Mouse (Mus musculus): ENCODE measurements around the gene Adk.

Gene Adk

DNA sequence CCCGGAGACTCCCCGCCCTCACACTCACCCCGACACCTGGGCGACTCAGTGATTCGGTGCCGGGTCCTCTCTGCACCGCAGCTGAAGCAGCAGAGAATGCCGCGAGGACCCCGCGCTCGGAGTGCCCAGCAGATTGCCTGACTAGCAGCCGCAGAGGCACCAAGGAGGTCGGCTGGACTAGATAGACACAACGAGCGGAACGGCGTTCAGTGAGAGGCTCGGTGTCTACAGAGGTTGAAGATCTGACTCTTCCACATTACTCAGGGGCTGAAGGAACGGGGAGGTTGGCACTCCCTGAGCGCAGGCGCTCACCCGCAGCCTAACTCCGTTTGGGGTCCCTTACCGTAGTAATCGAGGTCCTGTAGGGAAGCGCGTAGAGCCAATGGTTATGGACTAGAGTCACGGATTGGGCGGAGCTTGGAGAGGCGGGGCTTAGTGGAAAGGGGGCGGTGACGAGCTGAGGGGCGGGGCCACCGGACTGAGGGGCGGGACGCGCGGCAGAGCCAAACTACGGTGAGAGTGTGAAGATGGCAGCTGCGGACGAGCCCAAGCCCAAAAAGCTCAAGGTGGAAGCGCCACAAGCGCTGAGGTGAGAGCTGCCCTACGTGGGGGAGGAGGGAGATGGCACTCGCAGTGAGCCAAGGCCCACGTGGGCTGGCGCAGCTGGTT lies at the start of gene Adk, which contains the start of gene Ap3m1:
Adk (plus strand) TSS at position 463 of the 669 bp plus-strand sequence.
Ap3m1 (minus strand) TSS at position 397 of the 669 bp plus-strand sequence.
- ATAC-seq (ENCODE audit: insufficient number of reproducible peaks, low FRiP score, low TSS enrichment): peak; percentile 92

- ATAC-seq (ENCODE audit: insufficient number of reproducible peaks, low FRiP score, low TSS enrichment): no peak
These were observed 38.5 kb upstream of the Adk start for GRCm38 (mm10) chr14:21013800-21014334.

DNA sequence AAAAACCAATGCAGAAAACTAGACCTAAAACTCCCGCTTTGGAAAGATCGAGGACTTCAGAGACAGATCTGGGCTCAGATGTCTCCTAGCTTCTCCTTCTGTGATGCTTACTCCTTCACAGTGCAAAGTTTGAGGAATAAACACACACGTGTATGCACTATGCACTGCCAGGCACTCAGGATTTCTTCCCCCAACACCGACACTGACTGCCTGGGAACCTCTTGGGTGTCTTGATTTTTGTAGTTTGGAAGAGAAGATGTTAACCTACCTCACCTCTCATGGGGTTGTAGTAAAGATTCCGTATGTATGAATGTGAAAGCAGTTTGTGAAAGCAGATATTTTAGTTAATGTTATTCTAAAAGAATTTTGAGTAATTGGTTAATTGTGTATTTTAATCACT lies 34.5 kb upstream of the Adk start:
- ATAC-seq (ENCODE audit: insufficient number of reproducible peaks, low FRiP score, low TSS enrichment): no peak

DNA sequence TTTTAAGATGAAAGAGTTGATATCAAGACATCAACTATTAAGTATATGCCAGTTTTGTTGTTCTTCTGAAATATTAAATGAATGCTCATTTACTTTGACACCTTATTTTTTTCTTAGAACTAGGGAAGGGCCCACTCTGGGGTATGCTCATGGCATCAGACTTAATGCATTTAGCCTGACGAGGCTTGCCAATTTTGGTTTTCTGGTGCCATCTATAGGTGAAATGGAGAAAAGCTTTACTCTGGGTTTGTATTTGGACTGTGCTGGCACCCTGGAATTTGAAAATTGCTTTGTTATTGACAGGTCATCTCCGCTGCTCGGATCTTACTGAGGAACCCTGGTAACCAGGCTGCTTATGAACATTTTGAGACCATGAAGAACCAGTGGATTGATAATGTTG lies 33.4 kb upstream of the Adk start:
- 0 out of 2 replicates have a peak, but pooled peaks have one; percentile 56 for ATAC-seq (ENCODE audit: insufficient number of reproducible peaks, low FRiP score, low TSS enrichment)

DNA sequence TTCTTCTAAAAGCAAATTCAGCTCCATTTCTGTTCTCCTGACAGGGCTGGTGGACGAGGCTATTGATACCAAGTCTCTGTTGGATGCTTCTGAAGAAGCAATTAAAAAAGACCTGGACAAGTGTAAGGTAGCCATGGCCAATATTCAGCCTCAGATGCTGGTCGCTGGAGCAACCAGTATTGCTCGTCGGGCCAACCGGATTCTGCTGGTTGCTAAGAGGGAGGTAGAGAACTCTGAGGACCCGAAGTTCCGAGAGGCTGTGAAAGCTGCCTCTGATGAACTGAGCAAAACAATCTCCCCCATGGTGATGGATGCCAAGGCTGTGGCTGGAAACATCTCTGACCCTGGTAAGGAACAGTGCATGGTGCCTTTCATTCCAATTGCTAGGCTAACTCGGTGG lies 31.9 kb upstream of the Adk start:
- ATAC-seq (ENCODE audit: insufficient number of reproducible peaks, low FRiP score, low TSS enrichment): no peak

- no peak for ATAC-seq (ENCODE audit: insufficient number of reproducible peaks, low FRiP score, low TSS enrichment)
These were observed 24.8 kb upstream of the Adk start for GRCm38 (mm10) chr14:21027542-21027941.

GRCm38 (mm10) chr14:21029025-21029659 lies 23.2 kb upstream of the Adk start:
- ATAC-seq (ENCODE audit: insufficient number of reproducible peaks, low FRiP score, low TSS enrichment): no peak

GRCm38 (mm10) chr14:21031783-21032511 lies 20.4 kb upstream of the Adk start:
- ATAC-seq (ENCODE audit: insufficient number of reproducible peaks, low FRiP score, low TSS enrichment): no peak

- no peak for ATAC-seq (ENCODE audit: insufficient number of reproducible peaks, low FRiP score, low TSS enrichment)
These were observed 18.1 kb upstream of the Adk start for GRCm38 (mm10) chr14:21034271-21034670.

GRCm38 (mm10) chr14:21034791-21035190 lies 17.6 kb upstream of the Adk start:
- no peak for ATAC-seq (ENCODE audit: insufficient number of reproducible peaks, low FRiP score, low TSS enrichment)

- no peak for ATAC-seq (ENCODE audit: insufficient number of reproducible peaks, low FRiP score, low TSS enrichment)
These were observed 13.3 kb upstream of the Adk start for GRCm38 (mm10) chr14:21039077-21039476.

DNA sequence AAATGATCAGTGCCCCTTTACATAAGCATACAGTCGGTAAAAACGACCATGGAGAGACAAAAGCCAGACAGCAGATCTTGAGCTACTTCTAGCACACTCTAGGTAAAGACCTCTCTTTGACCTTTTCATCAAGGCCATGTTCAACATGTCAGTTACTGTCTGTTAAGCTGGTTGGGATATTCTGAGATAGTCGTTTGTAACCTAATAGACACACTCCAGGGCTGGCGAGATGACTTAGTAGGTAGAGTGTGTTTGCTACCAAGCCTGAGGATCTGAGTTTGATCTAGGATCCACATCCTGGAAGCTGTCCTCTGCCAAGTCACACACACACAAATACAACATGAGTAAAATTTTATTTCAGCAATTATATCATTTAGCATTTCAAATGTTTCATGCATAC lies 12.8 kb upstream of the Adk start:
- ATAC-seq (ENCODE audit: insufficient number of reproducible peaks, low FRiP score, low TSS enrichment): no peak

- no peak for ATAC-seq (ENCODE audit: insufficient number of reproducible peaks, low FRiP score, low TSS enrichment)
These were observed 4.5 kb upstream of the Adk start for GRCm38 (mm10) chr14:21047840-21048239.

- ATAC-seq (ENCODE audit: insufficient number of reproducible peaks, low FRiP score, low TSS enrichment): no peak
These were observed 3.5 kb upstream of the Adk start for GRCm38 (mm10) chr14:21048879-21049278.

DNA sequence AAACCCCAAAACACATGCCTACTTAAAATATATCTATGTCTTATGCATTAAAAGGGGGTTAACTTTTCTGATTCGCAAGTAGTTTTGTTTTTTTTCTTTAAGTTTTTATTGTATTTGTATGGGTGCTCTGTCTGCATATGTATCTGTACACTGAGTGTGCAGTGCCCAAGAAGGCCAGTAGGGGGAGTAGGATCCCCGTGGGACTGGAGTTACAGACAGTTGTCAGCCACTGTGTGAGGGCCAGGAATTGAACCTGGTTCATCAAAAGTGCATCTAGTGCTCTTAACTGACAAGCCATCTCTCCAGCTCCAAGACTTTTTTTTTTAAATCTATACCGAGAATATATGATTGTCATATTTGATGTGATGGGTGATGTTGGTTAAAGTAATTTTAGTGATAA lies 1.6 kb upstream of the Adk start:
- no peak for ATAC-seq (ENCODE audit: insufficient number of reproducible peaks, low FRiP score, low TSS enrichment)

GRCm38 (mm10) chr14:21051380-21052111 lies 828 bp upstream of the Adk start:
- ATAC-seq (ENCODE audit: insufficient number of reproducible peaks, low FRiP score, low TSS enrichment): no peak; the same call in 1 of the 2 replicates

GRCm38 (mm10) chr14:21052781-21053130 lies 382 bp downstream of the Adk start:
- ATAC-seq (ENCODE audit: insufficient number of reproducible peaks, low FRiP score, low TSS enrichment): peak; percentile 76; the same call in 1 of the 2 replicates

GRCm38 (mm10) chr14:21053151-21053550 lies 777 bp downstream of the Adk start:
- no peak for ATAC-seq (ENCODE audit: insufficient number of reproducible peaks, low FRiP score, low TSS enrichment)

DNA sequence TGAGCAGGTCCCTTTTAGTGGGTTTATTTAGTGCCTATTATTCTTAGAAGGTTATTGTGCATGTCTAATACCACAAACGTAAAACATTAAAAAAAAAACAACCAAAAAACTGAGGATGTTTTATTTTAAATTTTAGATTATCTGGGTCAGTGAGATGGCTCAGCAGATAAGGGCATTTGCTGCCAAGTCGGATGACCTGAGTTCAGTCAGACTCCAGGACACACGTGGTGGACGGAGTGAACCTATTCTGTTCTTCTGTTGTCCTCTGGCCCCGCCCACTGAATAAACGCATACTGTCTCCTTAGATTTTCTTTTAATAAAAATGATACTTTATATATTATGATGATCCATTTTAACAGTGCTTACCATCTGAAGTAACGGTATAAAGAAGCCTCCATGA lies 1.2 kb downstream of the Adk start:
- ATAC-seq (ENCODE audit: insufficient number of reproducible peaks, low FRiP score, low TSS enrichment): no peak

DNA sequence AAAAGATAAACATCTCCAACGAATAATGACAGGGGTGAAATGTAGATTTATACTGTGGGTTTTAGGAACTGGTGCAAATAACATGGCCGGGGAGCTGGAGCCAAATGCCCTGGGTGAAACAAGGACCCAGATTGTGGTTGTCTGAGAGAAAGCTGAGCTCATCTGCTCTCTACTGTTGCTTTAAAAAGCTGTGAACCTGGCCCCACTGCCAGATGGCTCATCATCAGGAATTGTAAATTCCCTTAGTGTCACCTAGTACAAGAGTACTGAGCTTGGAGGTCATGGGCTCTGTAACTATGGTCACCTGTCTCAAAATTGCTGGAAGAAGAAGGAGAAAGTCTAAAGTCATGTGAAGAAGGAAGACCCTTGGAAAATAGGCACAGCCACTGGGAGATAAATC lies 6.6 kb downstream of the Adk start:
- no peak for ATAC-seq (ENCODE audit: insufficient number of reproducible peaks, low FRiP score, low TSS enrichment)
